Mouse (Mus musculus) midbrain, embryonic 13.5 days (tissue): Measurements from ENCODE around the gene Gm9046. TPM values are rescaled to one million over a fixed set of nuclear protein-coding genes. Genes with fewer than 3 reads are reported as not detected.
"Not testable (repeated sequence)": the region's sequence is repeated elsewhere in the genome, so short reads cannot be mapped to it uniquely, and the experiment has no call there.

Source experiments
- ATAC-seq: fragments of 200-750 bp; cut with Nextera tagmentation; 2 replicates; pipeline ENCODE4 v1.8.0; 2017; ENCODE audit warnings: mild to moderate bottlenecking, moderate TSS enrichment, moderate library complexity
- H3K27ac ChIP-seq: fragments of 300-500 bp; sonication (generic); 2 replicates; pipeline ENCODE4 v1.5.1; 2015; ENCODE audit warnings: inconsistent platforms, mild to moderate bottlenecking, moderate library complexity
- H3K27me3 ChIP-seq: fragments of 300-500 bp; sonication (generic); 2 replicates; pipeline ENCODE4 v1.6.1; 2015; ENCODE audit warnings: mild to moderate bottlenecking, inconsistent platforms
- H3K36me3 ChIP-seq: fragments of 300-500 bp; sonication (generic); 2 replicates; pipeline ENCODE4 v1.6.1; 2015; ENCODE audit warnings: mild to moderate bottlenecking, inconsistent platforms
- H3K4me1 ChIP-seq: fragments of 300-500 bp; sonication (generic); replicated peaks from 2 replicates; pipeline ENCODE4 v1.6.1; 2015; ENCODE audit warnings: inconsistent platforms
- H3K4me2 ChIP-seq: fragments of 300-500 bp; sonication (generic); replicated peaks from 2 replicates; pipeline ENCODE4 v1.6.1; 2015; ENCODE audit warnings: moderate library complexity, mild to moderate bottlenecking, inconsistent platforms
- H3K4me3 ChIP-seq: fragments of 300-500 bp; sonication (generic); replicated peaks from 2 replicates; pipeline ENCODE4 v1.5.1; 2015; ENCODE audit warnings: mild to moderate bottlenecking, inconsistent platforms
- H3K9ac ChIP-seq: fragments of 300-500 bp; sonication (generic); replicated peaks from 2 replicates; pipeline ENCODE4 v1.6.1; 2015; ENCODE audit warnings: mild to moderate bottlenecking, inconsistent platforms
- H3K9me3 ChIP-seq: fragments of 300-500 bp; sonication (generic); 2 replicates; pipeline ENCODE4 v1.6.1; 2016; ENCODE audit warnings: mild to moderate bottlenecking, inconsistent platforms
- WGBS: fragments of 180-500 bp; shearing (Covaris S2); methylation state at CpG from one replicate; pipeline ENCODE4 v1.1.7; 2015; 5-methylcytosine and 5-hydroxymethylcytosine counted together
- polyA plus RNA-seq: library from polyadenylated mRNA; unstranded; fragments of >200 nt; fragmentation: Nextera tagmentation; extraction: Ambion mirVana; gene quantifications from 2 replicates; pipeline ENCODE4 v1.2.1, GENCODE M21; 2015

The Gm9046 gene
- polyA plus RNA-seq, result not detected in 2 replicates

DNA sequence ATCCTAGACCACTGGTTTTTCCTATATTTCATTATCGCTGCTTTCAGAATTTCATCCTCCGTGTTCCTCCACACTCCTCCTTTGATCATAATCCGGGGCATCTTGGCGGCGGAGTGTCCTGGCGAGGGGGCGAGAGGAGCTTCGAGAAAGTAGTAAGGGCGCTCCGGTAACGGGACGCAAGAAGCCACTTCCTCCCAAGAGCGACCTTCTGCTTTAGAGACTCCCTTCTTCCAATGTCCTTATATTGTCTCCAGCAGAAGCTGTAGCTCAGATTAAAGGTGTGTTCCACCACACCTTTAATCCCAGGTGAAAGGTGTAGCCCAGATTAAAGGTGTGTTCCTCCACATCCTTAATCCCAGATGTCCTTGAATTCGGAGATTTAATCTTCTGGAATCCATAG, at the start of gene Gm9046:
Gm9046 (minus strand) TSS at position 101 of the 400 bp plus-strand sequence.
- WGBS, result no CpG with 5 or more reads among the region's 14 CpGs
- not testable (repeated sequence) for ATAC-seq, H3K4me2 ChIP-seq, H3K4me1 ChIP-seq, H3K4me3 ChIP-seq, H3K9me3 ChIP-seq, H3K9ac ChIP-seq, H3K27ac ChIP-seq, H3K27me3 ChIP-seq, H3K36me3 ChIP-seq

DNA sequence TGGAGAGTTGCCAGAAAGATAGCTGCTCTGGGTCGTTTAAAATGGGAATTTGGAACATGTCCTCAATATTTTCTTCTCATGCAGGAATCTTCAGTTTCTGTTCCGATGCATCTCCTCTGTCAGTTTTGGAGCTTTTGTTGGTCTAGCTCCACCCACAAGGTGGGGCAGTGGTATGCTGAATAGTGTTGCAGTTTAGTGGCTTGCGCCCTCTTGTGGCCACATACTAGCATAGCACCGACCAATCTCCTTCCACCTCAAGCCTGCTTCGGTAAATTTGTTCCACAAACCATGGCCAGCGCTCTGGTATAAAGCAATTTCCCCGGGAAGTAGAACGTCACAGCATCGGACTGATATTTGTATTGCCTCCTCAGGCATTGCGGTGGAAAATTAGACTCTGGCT, 27.4 kb upstream of the Gm9046 start:
- no peak overlapping the region for H3K27ac ChIP-seq
- H3K9ac ChIP-seq, result no peak overlapping the region
- ATAC-seq, result peak; percentile 91
- WGBS, result 9% methylated on average over 10 of the region's 10 CpGs
- no peaks in the 10 kb centered on the region for H3K36me3 ChIP-seq
- no peaks in the 10 kb centered on the region for H3K27me3 ChIP-seq
- no peaks in the 10 kb centered on the region for H3K4me1 ChIP-seq
- H3K9me3 ChIP-seq, result no peaks in the 10 kb centered on the region; the same call in 1 of the 2 replicates
- H3K4me3 ChIP-seq, result no peak overlapping the region
- H3K4me2 ChIP-seq, result peak overlapping the region; percentile 40

DNA sequence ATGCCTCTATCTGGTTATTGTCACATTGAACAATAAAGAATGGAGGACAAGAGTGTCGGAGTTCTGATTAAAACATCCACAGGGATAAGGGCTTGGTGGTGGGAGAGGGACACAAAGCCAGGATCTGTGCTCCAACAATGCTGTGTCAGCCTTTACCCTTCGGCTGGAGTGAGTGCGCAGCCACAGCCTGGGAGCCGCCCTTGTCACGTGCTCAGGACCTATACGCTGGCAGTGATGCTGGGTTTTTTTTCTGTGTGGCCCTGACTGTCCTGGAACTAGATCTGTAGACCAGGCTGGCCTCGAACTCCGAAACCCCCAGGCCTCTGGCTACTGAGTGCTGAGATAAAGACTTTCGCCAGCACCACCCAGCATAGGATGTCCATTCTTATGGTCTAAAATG, 26.5 kb upstream of the Gm9046 start:
- H3K9me3 ChIP-seq, result no peaks in the 10 kb centered on the region; the same call in 1 of the 2 replicates
- no peak overlapping the region for H3K4me2 ChIP-seq
- peak; percentile 53; the same call in 1 of the 2 replicates for ATAC-seq
- H3K27ac ChIP-seq, result no peak overlapping the region
- no peaks in the 10 kb centered on the region for H3K27me3 ChIP-seq
- no peak overlapping the region for H3K9ac ChIP-seq
- WGBS, result 89% methylated on average over 9 of the region's 9 CpGs
- no peaks in the 10 kb centered on the region for H3K36me3 ChIP-seq
- no peaks in the 10 kb centered on the region for H3K4me1 ChIP-seq
- no peak overlapping the region for H3K4me3 ChIP-seq

DNA sequence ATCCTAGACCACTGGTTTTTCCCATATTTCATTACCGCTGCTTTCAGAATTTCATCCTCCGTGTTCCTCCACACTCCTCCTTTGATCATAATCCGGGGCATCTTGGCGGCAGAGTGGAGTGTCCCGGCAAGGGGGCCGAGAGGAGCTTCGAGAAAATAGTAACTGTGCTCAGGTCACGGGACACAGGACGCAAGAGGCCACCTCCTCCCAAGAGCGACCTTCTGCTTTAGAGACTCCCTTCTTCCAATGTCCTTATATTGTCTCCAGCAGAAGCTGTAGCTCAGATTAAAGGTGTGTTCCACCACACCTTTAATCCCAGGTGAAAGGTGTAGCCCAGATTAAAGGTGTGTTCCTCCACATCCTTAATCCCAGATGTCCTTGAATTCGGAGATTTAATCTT, 10.9 kb upstream of the Gm9046 start, which contains the start of gene Gm9049:
Gm9049 (minus strand) TSS at position 101 of the 400 bp plus-strand sequence.
- H3K9ac ChIP-seq, H3K27me3 ChIP-seq, H3K4me2 ChIP-seq, H3K4me1 ChIP-seq, H3K36me3 ChIP-seq, ATAC-seq, H3K4me3 ChIP-seq, H3K9me3 ChIP-seq, H3K27ac ChIP-seq: not testable (repeated sequence)
- WGBS, result 83% methylated on average over 1 of the region's 11 CpGs

DNA sequence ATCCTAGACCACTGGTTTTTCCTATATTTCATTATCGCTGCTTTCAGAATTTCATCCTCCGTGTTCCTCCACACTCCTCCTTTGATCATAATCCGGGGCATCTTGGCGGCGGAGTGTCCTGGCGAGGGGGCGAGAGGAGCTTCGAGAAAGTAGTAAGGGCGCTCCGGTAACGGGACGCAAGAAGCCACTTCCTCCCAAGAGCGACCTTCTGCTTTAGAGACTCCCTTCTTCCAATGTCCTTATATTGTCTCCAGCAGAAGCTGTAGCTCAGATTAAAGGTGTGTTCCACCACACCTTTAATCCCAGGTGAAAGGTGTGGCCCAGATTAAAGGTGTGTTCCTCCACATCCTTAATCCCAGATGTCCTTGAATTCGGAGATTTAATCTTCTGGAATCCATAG, 5.5 kb upstream of the Gm9046 start, which contains the start of gene Gm9048:
Gm9048 (minus strand) TSS at position 101 of the 400 bp plus-strand sequence.
- not testable (repeated sequence) for H3K27me3 ChIP-seq, H3K9me3 ChIP-seq, H3K4me1 ChIP-seq, ATAC-seq, H3K4me3 ChIP-seq, H3K36me3 ChIP-seq, H3K27ac ChIP-seq, H3K9ac ChIP-seq, H3K4me2 ChIP-seq
- WGBS, result 75% methylated on average over 1 of the region's 14 CpGs

DNA sequence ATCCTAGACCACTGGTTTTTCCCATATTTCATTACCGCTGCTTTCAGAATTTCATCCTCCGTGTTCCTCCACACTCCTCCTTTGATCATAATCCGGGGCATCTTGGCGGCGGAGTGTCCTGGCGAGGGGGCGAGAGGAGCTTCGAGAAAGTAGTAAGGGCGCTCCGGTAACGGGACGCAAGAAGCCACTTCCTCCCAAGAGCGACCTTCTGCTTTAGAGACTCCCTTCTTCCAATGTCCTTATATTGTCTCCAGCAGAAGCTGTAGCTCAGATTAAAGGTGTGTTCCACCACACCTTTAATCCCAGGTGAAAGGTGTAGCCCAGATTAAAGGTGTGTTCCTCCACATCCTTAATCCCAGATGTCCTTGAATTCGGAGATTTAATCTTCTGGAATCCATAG, 5.3 kb downstream of the Gm9046 start, which contains the start of gene Gm9045:
Gm9045 (minus strand) TSS at position 101 of the 400 bp plus-strand sequence.
- not testable (repeated sequence) for H3K9me3 ChIP-seq, H3K4me3 ChIP-seq, H3K27me3 ChIP-seq, ATAC-seq, H3K36me3 ChIP-seq, H3K27ac ChIP-seq, H3K9ac ChIP-seq, H3K4me1 ChIP-seq, H3K4me2 ChIP-seq
- WGBS, result no CpG with 5 or more reads among the region's 14 CpGs

DNA sequence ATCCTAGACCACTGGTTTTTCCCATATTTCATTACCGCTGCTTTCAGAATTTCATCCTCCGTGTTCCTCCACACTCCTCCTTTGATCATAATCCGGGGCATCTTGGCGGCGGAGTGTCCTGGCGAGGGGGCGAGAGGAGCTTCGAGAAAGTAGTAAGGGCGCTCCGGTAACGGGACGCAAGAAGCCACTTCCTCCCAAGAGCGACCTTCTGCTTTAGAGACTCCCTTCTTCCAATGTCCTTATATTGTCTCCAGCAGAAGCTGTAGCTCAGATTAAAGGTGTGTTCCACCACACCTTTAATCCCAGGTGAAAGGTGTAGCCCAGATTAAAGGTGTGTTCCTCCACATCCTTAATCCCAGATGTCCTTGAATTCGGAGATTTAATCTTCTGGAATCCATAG, 10.7 kb downstream of the Gm9046 start, which contains the start of gene Gm9044:
Gm9044 (minus strand) TSS at position 101 of the 400 bp plus-strand sequence.
- H3K4me1 ChIP-seq, result not testable (repeated sequence)
- no CpG with 5 or more reads among the region's 14 CpGs for WGBS

DNA sequence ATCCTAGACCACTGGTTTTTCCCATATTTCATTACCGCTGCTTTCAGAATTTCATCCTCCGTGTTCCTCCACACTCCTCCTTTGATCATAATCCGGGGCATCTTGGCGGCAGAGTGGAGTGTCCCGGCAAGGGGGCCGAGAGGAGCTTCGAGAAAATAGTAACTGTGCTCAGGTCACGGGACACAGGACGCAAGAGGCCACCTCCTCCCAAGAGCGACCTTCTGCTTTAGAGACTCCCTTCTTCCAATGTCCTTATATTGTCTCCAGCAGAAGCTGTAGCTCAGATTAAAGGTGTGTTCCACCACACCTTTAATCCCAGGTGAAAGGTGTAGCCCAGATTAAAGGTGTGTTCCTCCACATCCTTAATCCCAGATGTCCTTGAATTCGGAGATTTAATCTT, 16.2 kb downstream of the Gm9046 start, which contains the start of gene Gm9040:
Gm9040 (minus strand) TSS at position 101 of the 400 bp plus-strand sequence.
- H3K4me2 ChIP-seq, H3K9me3 ChIP-seq, H3K27me3 ChIP-seq, H3K9ac ChIP-seq, H3K27ac ChIP-seq, H3K4me1 ChIP-seq, H3K4me3 ChIP-seq, H3K36me3 ChIP-seq, ATAC-seq: not testable (repeated sequence)
- no CpG with 5 or more reads among the region's 11 CpGs for WGBS

More for the DNA sequence above, 10.7 kb downstream of the Gm9046 start, which contains the start of gene Gm9044:
- H3K9me3 ChIP-seq, H3K9ac ChIP-seq, H3K36me3 ChIP-seq, ATAC-seq, H3K27ac ChIP-seq, H3K27me3 ChIP-seq, H3K4me2 ChIP-seq, H3K4me3 ChIP-seq: not testable (repeated sequence)

DNA sequence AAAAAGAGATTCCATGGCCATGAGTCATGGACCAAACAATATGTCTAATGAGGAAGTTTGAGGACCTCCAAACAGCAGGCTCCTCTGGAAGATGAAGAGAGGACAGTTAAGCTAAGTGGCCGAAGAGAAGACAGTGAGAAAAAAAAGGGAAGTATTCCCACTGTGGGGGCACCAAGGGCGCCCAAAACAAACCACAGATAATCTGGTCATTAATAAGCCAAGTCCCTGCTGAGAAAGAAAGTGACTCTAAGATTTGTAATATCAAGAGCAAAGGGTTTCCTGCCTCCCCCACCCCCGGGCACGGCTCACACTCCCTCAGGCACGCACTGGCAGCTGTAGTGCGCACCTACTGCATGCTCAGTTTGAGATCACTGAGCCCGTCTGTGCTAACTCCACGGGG, 24.0 kb downstream of the Gm9046 start:
- no peaks in the 10 kb centered on the region for H3K9me3 ChIP-seq
- no peaks in the 10 kb centered on the region for H3K27me3 ChIP-seq
- no peaks in the 10 kb centered on the region for H3K36me3 ChIP-seq
- ATAC-seq, result no peak
- H3K4me3 ChIP-seq, result no peak overlapping the region
- H3K4me2 ChIP-seq, result no peak overlapping the region
- no peak overlapping the region for H3K9ac ChIP-seq
- WGBS, result 92% methylated on average over 8 of the region's 8 CpGs
- no peaks in the 10 kb centered on the region for H3K4me1 ChIP-seq
- no peak overlapping the region for H3K27ac ChIP-seq

DNA sequence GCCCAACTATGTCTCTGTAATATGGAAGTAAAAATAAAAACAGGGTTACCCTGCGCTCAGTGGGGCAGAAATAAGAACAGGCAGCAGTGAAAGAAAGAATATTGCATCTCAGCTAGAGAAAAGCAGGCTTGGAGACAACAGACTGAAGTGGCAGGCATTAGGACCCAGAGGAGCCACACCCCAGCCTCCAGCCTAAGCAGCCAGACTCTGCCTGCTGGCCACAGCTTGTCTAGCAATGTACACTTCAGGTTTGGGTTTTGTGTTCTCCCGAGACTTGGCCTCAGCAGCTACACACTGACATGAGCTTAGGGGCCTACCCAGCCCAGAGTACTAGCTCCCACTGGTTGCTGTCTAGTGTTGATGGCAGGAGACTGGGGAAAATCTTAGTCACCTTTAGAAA, 40.9 kb downstream of the Gm9046 start:
- not testable (repeated sequence) for H3K27me3 ChIP-seq, H3K27ac ChIP-seq, H3K36me3 ChIP-seq, H3K4me1 ChIP-seq, H3K4me2 ChIP-seq, H3K9ac ChIP-seq, H3K4me3 ChIP-seq, H3K9me3 ChIP-seq, ATAC-seq
- whole genome bisulfite sequencing, result 43% methylated on average over 2 of the region's 2 CpGs

DNA sequence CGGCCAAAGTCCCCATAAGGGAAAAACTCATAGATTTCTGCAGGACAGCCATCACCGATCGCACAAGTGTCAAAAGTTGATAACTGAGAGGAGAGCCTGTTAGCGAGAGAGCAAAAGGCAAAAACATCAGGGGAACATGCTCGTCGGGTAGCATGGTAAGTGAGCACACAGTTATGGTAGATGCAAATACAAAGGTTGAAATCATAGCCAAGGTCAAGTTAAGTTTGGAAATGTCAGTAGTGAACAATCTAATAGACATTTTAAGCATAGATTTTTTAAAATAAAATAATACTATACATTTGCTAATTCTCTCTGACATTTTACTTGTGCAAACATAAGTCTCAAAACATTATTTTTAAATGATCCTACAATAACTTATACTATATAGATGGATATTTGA, 48.1 kb downstream of the Gm9046 start, which contains the start of gene Iltifb:
Iltifb (minus strand) TSS at position 101 of the 400 bp plus-strand sequence.
- no peaks in the 10 kb centered on the region for H3K9me3 ChIP-seq
- no peak within 1 kb of the TSS for H3K4me3 ChIP-seq
- H3K4me2 ChIP-seq, result no peak within 1 kb of the TSS
- no peaks in the 10 kb centered on the region for H3K4me1 ChIP-seq
- no peak within 1 kb of the TSS for H3K27ac ChIP-seq
- H3K9ac ChIP-seq, result no peak within 1 kb of the TSS
- no peak for ATAC-seq
- H3K36me3 ChIP-seq, result no peaks in the 10 kb centered on the region
- H3K27me3 ChIP-seq, result no peaks in the 10 kb centered on the region
- 94% methylated on average over 6 of the region's 6 CpGs for whole genome bisulfite sequencing
